Mouse (Mus musculus): Measurements from ENCODE around the gene Amer1.
A peak's percentile ranks its signal among the peaks of the same experiment; 100 is the strongest.

Gene Amer1

GRCm38 (mm10) chrX:95444776-95445111 is at the start of gene Amer1:
TSS of gene Amer1 (minus strand) at chrX:95444872.
- peak; percentile 86 for DNase-seq (ENCODE audit: low spot score)

GRCm38 (mm10) chrX:95457166-95457565 is 12.5 kb upstream of the Amer1 start:
- no peak for DNase-seq (ENCODE audit: low spot score)

DNA sequence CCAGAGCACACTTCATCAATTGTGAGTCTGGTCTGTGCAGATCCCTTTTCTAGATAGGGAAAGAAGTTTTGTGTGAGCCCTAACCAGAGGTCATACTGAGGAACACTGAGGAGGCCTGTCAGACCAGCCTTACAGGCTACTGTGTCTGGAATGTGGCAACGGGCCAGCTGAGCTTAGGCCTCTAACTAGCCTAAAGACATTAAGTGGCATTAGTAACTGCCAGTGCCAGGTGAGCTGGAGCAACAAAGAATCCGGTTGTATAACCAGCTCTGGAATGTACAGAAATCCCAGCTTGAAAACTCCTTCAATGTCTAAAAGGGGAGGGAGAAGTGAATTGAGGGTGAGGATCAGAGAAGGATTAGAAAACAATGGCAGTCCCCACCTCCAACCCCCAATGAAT is 1.2 kb upstream of the Amer1 start:
- DNase-seq (ENCODE audit: low spot score): no peak

DNA sequence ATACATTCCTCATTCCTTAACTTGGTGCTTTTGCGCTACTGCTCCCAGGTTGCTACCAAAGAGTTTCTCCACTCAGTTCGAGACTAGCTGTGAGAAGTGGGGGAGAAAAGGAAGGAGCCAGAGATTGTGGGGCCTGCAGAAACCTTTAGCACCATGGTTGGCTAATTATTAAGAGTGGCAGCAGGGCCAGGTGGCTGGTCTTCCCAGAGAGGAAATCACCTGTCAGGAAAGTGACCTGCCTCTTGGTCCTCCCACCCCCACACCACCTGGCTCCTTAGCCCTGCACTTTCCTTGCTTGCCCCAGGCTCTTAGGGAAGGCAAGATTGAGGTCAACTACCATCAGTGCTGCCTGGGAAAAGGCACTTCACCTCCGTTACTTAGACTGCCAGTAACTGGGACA is 469 bp upstream of the Amer1 start:
- DNase-seq (ENCODE audit: low spot score): no peak

DNA sequence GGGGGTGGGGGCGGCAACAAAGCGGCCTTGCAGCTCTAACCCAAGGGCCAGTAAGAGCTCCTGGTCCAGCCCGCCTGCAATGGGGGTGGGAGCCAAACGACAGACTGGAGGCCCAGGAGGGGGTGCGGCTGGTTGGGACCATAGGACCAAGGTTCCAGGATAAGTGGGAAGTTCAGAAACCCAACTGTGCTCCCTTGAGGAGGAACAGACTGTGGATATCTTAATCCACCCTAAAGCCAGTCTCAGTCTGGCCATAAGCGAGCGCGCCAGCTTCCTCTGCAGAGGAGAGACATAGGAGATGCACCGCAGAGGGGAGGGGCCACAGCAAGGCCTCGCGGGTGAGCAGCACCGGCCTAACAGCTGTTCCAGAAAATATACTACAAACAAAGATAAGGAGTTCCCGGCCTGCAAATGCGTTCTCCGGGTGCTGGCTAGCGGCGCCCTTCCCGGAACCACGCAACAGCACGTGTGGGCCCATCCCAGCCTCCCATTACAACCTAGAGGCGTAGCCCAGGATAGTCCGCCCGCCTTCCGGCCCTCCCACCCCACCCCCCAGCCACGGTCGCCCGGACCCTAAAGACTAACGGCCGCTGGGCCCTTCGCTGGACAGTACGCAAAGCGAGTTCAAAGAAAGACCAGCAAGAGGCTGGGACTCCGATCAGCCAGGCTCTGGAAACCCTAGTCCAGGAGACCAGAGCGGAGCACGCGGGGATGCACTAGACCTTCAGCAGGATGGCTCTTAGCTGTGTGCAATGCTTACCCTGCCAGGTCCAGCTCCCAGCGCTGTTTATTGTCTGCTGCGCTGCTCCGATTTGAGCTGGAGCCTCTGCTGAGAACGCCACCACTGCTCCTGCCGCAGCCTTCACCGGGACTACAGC is 535 bp downstream of the Amer1 start:
- peak; percentile 44 for DNase-seq (ENCODE audit: low spot score)

GRCm38 (mm10) chrX:95443390-95443789 is 1.3 kb downstream of the Amer1 start:
- no peak for DNase-seq (ENCODE audit: low spot score)

GRCm38 (mm10) chrX:95442261-95442660 is 2.4 kb downstream of the Amer1 start:
- no peak for DNase-seq (ENCODE audit: low spot score)

GRCm38 (mm10) chrX:95441290-95441689 is 3.4 kb downstream of the Amer1 start:
- no peak for DNase-seq (ENCODE audit: low spot score)

DNA sequence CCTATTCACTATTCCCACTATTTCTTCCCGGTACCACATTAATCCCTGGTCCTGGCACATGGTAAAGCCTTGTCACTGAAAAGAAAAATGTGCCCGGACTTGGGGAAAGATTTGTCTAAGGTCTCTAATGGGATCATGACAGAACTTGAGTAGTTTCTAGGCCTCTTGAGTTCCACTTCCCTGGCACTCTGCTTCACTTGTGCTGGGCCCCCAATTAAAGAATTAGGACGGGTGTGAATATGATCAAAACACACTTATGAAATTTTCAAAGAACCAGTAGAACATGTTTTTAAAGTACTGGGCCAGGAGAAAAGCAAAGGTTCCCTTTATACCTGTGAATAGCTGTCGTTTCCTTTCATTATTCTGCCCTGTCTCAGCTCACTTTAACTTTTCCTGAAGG is 6.2 kb downstream of the Amer1 start:
- DNase-seq (ENCODE audit: low spot score): no peak

GRCm38 (mm10) chrX:95437236-95437635 is 7.4 kb downstream of the Amer1 start:
- no peak for DNase-seq (ENCODE audit: low spot score)

- no peak for DNase-seq (ENCODE audit: low spot score)
Measured at GRCm38 (mm10) chrX:95373101-95373500, 71.6 kb downstream of the Amer1 start.

All from ovary, postnatal 36 days (tissue).